ENCODE assay signal across 20 mouse cellular contexts in genomic region chr12:57622030-57622429, GRCm38 (mm10). TPM values are rescaled to one million over a fixed set of nuclear protein-coding genes. Genes with fewer than 3 reads are reported as not detected.
DNase-seq lines count a peak whose midpoint lies in the region; ATAC-seq and TF ChIP-seq lines count a peak whose summit lies in the region.
"Had no signal": no experiment of that assay in that cellular context is flagged by ENCODE, and none has a peak within 500 bp of the region (broad histone marks: within the 10 kb centered on the region; RNA-seq: fewer than 3 reads in every experiment).

No protein-coding gene starts in this region.

- WGBS in intestine, postnatal 0 days = 79% methylated on average over 5 of the region's 5 CpGs
- 71% methylated on average over 5 of the region's 5 CpGs for WGBS in intestine, embryonic 15.5 days
- WGBS in neural tube, embryonic 11.5 days = 70% methylated on average over 5 of the region's 5 CpGs
- WGBS in hindbrain, embryonic 16.5 days = 76% methylated on average over 5 of the region's 5 CpGs

- peak; percentile 14 for DNase-seq in neural tube, embryonic 11.5 days (ENCODE audit: low spot score)
- no peak for DNase-seq in neural tube, embryonic 10.5 days (ENCODE audit: extremely low spot score, low spot score)
- no peak for DNase-seq in brain, embryonic 14.5 days (ENCODE audit: low read depth)
- DNase-seq in left cerebral cortex, postnatal 14 days (ENCODE audit: low spot score in 2 of 2) = no peak
- no peak for DNase-seq in adrenal gland, postnatal 10 days
- DNase-seq: adrenal gland, postnatal 36 days; cerebellum, adult 8-10 months; heart, adult 11 months; lung, postnatal 14 days; thymus, postnatal 25 days had no signal

- ATAC-seq in intestine, postnatal 0 days = no peak
- no peak for ATAC-seq in intestine, embryonic 15.5 days
- no peak for ATAC-seq in neural tube, embryonic 11.5 days (ENCODE audit: insufficient read depth, low FRiP score, low TSS enrichment)
- no peak for ATAC-seq in hindbrain, embryonic 16.5 days
- ATAC-seq: activated CD4-positive, CD25-positive, alpha-beta regulatory T cell, adult 4 months; forebrain, embryonic 14.5 days had no signal

- H3K4me1 ChIP-seq in intestine, postnatal 0 days (replicated peaks; ENCODE audit: control insufficient read depth, insufficient read depth, low read length) = no peaks in the 10 kb centered on the region
- 0 out of 2 replicates have a peak, but pooled peaks cover 4% of the 10 kb centered on the region for H3K4me1 ChIP-seq in intestine, embryonic 15.5 days (replicated peaks)
- no peaks in the 10 kb centered on the region for H3K4me1 ChIP-seq in neural tube, embryonic 11.5 days (ENCODE audit: control insufficient read depth, insufficient read depth, low read length)
- H3K4me1 ChIP-seq in hindbrain, embryonic 16.5 days (ENCODE audit: control insufficient read depth, insufficient read depth, low read depth, low read length) = no peaks in the 10 kb centered on the region
- H3K4me1 ChIP-seq: neural tube, embryonic 13.5 days had no signal

- no peaks in the 10 kb centered on the region for H3K36me3 ChIP-seq in intestine, postnatal 0 days (ENCODE audit: control insufficient read depth, insufficient read depth)
- no peaks in the 10 kb centered on the region for H3K36me3 ChIP-seq in intestine, embryonic 15.5 days
- H3K36me3 ChIP-seq in neural tube, embryonic 11.5 days (ENCODE audit: control insufficient read depth, insufficient read depth, low read length) = no peaks in the 10 kb centered on the region
- H3K36me3 ChIP-seq in hindbrain, embryonic 16.5 days (ENCODE audit: control insufficient read depth, insufficient read depth, low read length) = no peaks in the 10 kb centered on the region
- H3K36me3 ChIP-seq: heart, embryonic 13.5 days; neural tube, embryonic 13.5 days had no signal

- no peak overlapping the region for H3K27ac ChIP-seq in intestine, postnatal 0 days (ENCODE audit: low read depth, low read length)
- no peak overlapping the region for H3K27ac ChIP-seq in intestine, embryonic 15.5 days
- H3K27ac ChIP-seq in neural tube, embryonic 11.5 days (ENCODE audit: low read depth, low read length) = no peak overlapping the region
- no peak overlapping the region for H3K27ac ChIP-seq in hindbrain, embryonic 16.5 days (ENCODE audit: low read depth, low read length)
- H3K27ac ChIP-seq: heart, embryonic 13.5 days; neural tube, embryonic 13.5 days had no signal

- TF ChIP-seq POLR2A in brain, embryonic 14.5 days (IDR thresholded peaks at IDR 0.05; ENCODE audit: borderline replicate concordance, extremely low read depth, insufficient read depth, insufficient read length, poor library complexity, severe bottlenecking) = no peak

- no peak overlapping the region for H3K4me2 ChIP-seq in intestine, postnatal 0 days (replicated peaks; ENCODE audit: low read depth)
- no peak overlapping the region for H3K4me2 ChIP-seq in intestine, embryonic 15.5 days (replicated peaks)
- H3K4me2 ChIP-seq in neural tube, embryonic 11.5 days (ENCODE audit: low read depth) = no peak overlapping the region
- no peak overlapping the region for H3K4me2 ChIP-seq in hindbrain, embryonic 16.5 days (ENCODE audit: low read length)
- H3K4me2 ChIP-seq: heart, embryonic 13.5 days; liver, embryonic 11.5 days; neural tube, embryonic 13.5 days had no signal

- 0 out of 2 replicates have a peak, but pooled peaks cover 7% of the 10 kb centered on the region for H3K27me3 ChIP-seq in intestine, postnatal 0 days (replicated peaks; ENCODE audit: control insufficient read depth, insufficient read depth, low read length)
- H3K27me3 ChIP-seq in intestine, embryonic 15.5 days (replicated peaks) = no peaks in the 10 kb centered on the region
- no peaks in the 10 kb centered on the region for H3K27me3 ChIP-seq in neural tube, embryonic 11.5 days (ENCODE audit: control insufficient read depth, insufficient read depth, low read length)
- no peaks in the 10 kb centered on the region for H3K27me3 ChIP-seq in hindbrain, embryonic 16.5 days (replicated peaks; ENCODE audit: control insufficient read depth, insufficient read depth, low read length)
- H3K27me3 ChIP-seq: heart, embryonic 13.5 days; neural tube, embryonic 13.5 days had no signal

- no peaks in the 10 kb centered on the region for H3K9me3 ChIP-seq in intestine, postnatal 0 days (ENCODE audit: control insufficient read depth)
- no peaks in the 10 kb centered on the region for H3K9me3 ChIP-seq in intestine, embryonic 15.5 days
- no peaks in the 10 kb centered on the region for H3K9me3 ChIP-seq in neural tube, embryonic 11.5 days (ENCODE audit: control insufficient read depth, low read length)
- no peaks in the 10 kb centered on the region for H3K9me3 ChIP-seq in hindbrain, embryonic 16.5 days (ENCODE audit: control insufficient read depth, low read length)
- H3K9me3 ChIP-seq: heart, embryonic 13.5 days; neural tube, embryonic 13.5 days had no signal

- no peak overlapping the region for H3K4me3 ChIP-seq in intestine, postnatal 0 days (ENCODE audit: low read depth, low read length)
- no peak overlapping the region for H3K4me3 ChIP-seq in intestine, embryonic 15.5 days (replicated peaks)
- H3K4me3 ChIP-seq in neural tube, embryonic 11.5 days (ENCODE audit: low read depth, low read length) = no peak overlapping the region
- no peak overlapping the region for H3K4me3 ChIP-seq in hindbrain, embryonic 16.5 days (ENCODE audit: low read length)
- H3K4me3 ChIP-seq: heart, embryonic 13.5 days; neural tube, embryonic 13.5 days had no signal

- intact Hi-C loops in left cerebral cortex, postnatal 14 days (cut with DNase I) = no loop called here

- peak; percentile 35 for TF ChIP-seq CTCF in intestine, postnatal 0 days (IDR thresholded peaks at IDR 0.05; ENCODE audit: low read depth)
- TF ChIP-seq CTCF in brain, embryonic 14.5 days (IDR thresholded peaks at IDR 0.05; ENCODE audit: borderline replicate concordance, extremely low read depth, insufficient read depth, insufficient read length) = peak; percentile 15; the same call in 1 of the 2 replicates

- H3K9ac ChIP-seq in intestine, postnatal 0 days (ENCODE audit: low read depth, low read length) = no peak overlapping the region
- H3K9ac ChIP-seq in intestine, embryonic 15.5 days = no peak overlapping the region
- no peak overlapping the region for H3K9ac ChIP-seq in neural tube, embryonic 11.5 days (ENCODE audit: low read length)
- H3K9ac ChIP-seq in hindbrain, embryonic 16.5 days (ENCODE audit: low read depth, low read length) = no peak overlapping the region
- H3K9ac ChIP-seq: heart, embryonic 13.5 days; neural tube, embryonic 13.5 days had no signal

RNA-seq across cellular contexts. Expression of gene Ttc6, which starts 58.1 kb away (rescaled TPM):
- polyA plus RNA-seq in intestine, postnatal 0 days (2015; fragmentation: Nextera tagmentation; extraction: Ambion mirVana) = 0.20 and 0.43 TPM in 2 replicates
- polyA plus RNA-seq in intestine, embryonic 15.5 days (2015; fragmentation: Nextera tagmentation; extraction: Ambion mirVana) = 0.71 and 0.92 TPM in 2 replicates
- polyA plus RNA-seq in neural tube, embryonic 11.5 days (2014; fragmentation: Nextera tagmentation; extraction: Ambion mirVana) = 0.27 and 0.33 TPM in 2 replicates
- 0.73 and 1.2 TPM in 2 replicates for polyA plus RNA-seq in brain, embryonic 14.5 days (2012; rRNA removed)
- 0.57 and 0.76 TPM in 2 replicates for polyA plus RNA-seq in hindbrain, embryonic 16.5 days (2015; fragmentation: Nextera tagmentation; extraction: Ambion mirVana)
- total RNA-seq in left cerebral cortex, postnatal 14 days (2021) = under 1 TPM; 0.24 to 0.57 TPM
- under 1 TPM in 1 of 2 experiments, not detected in 1; 0.06 TPM for total RNA-seq in adrenal gland, postnatal 10 days (2021)
- total RNA-seq: adrenal gland, postnatal 36 days; gastrocnemius, adult 18-20 months; hematopoietic stem cell, adult 5-6 weeks had no signal
